Mouse (Mus musculus) hindbrain, postnatal 0 days (tissue): ENCODE data around the gene Clpb. TPM values are rescaled to one million over a fixed set of nuclear protein-coding genes. Genes with fewer than 3 reads are reported as not detected.
A peak's percentile ranks its signal among the peaks of the same experiment; 100 is the strongest.

ENCODE experiments used
- ATAC-seq: fragments of 200-750 bp; cut with Nextera tagmentation; 2 replicates; pipeline ENCODE4 v1.8.0; 2017; ENCODE audit warnings: mild to moderate bottlenecking, moderate TSS enrichment, moderate library complexity
- DNase-seq: peaks from one replicate; pipeline ENCODE4 v3.0.0-alpha.2; 2015; ENCODE audit warnings: low spot score
- H3K27ac ChIP-seq: fragments of 300-500 bp; sonication (generic); 2 replicates; pipeline ENCODE4 v1.5.1; 2014; ENCODE audit warnings: mild to moderate bottlenecking
- H3K27me3 ChIP-seq: fragments of 300-500 bp; sonication (generic); 2 replicates; pipeline ENCODE4 v1.6.1; 2014; ENCODE audit warnings: low read length, mixed read lengths; ENCODE audit not compliant: insufficient read depth
- H3K36me3 ChIP-seq: fragments of 300-500 bp; sonication (generic); 2 replicates; pipeline ENCODE4 v1.6.1; 2014; ENCODE audit warnings: low read length, mixed read lengths; ENCODE audit not compliant: insufficient read depth
- H3K4me1 ChIP-seq: fragments of 300-500 bp; sonication (generic); 2 replicates; pipeline ENCODE4 v1.6.1; 2014; ENCODE audit warnings: antibody characterized with exemption, low read length, mixed read lengths; ENCODE audit not compliant: insufficient read depth
- H3K4me2 ChIP-seq: fragments of 300-500 bp; sonication (generic); 2 replicates; pipeline ENCODE4 v1.6.1; 2014; ENCODE audit warnings: low read depth, mild to moderate bottlenecking, low read length, moderate library complexity, mixed read lengths
- H3K4me3 ChIP-seq: fragments of 300-500 bp; sonication (generic); 2 replicates; pipeline ENCODE4 v1.5.1; 2014; ENCODE audit warnings: low read length
- H3K9ac ChIP-seq: fragments of 300-500 bp; sonication (generic); replicated peaks from 2 replicates; pipeline ENCODE4 v1.6.1; 2014; ENCODE audit warnings: mild to moderate bottlenecking, low read length, moderate library complexity, mixed read lengths
- H3K9me3 ChIP-seq: fragments of 300-500 bp; sonication (generic); 2 replicates; pipeline ENCODE4 v1.6.1; 2016; ENCODE audit warnings: low read length, mixed read lengths
- CTCF ChIP-seq: IDR thresholded peaks from 2 replicates; pipeline ENCODE4 v1.5.1; 2016; ENCODE audit warnings: antibody characterized with exemption, control low read depth, low read depth
- whole genome bisulfite sequencing: fragments of 180-500 bp; shearing (Covaris S2); extraction: QIAGEN DNeasy Blood & Tissue Kit; methylation state at CpG from one replicate; pipeline ENCODE4 v1.1.7; 2014; 5-methylcytosine and 5-hydroxymethylcytosine counted together
- polyA plus RNA-seq: library from polyadenylated mRNA; unstranded; fragments of >200 nt; fragmentation: Nextera tagmentation; extraction: Ambion mirVana; gene quantifications from 2 replicates; pipeline ENCODE4 v1.2.1, GENCODE M21; 2015
- total RNA-seq: library from RNA; depleted of rRNA; stranded (reverse); fragments of >200 nt; gene quantifications from 2 replicates; pipeline ENCODE4 v1.2.3, GENCODE M21; 2014

Gene Clpb
- total and polyA plus RNA-seq, 2 experiments from 2014 or later: 36.6 to 67.4 TPM

- H3K9ac ChIP-seq: no peak overlapping the region
- no peak overlapping the region for H3K27ac ChIP-seq
- no peaks in the 10 kb centered on the region for H3K9me3 ChIP-seq
- TF ChIP-seq CTCF: no peak
- no peaks in the 10 kb centered on the region for H3K36me3 ChIP-seq
- no peak overlapping the region for H3K4me3 ChIP-seq
- no peak overlapping the region for H3K4me2 ChIP-seq
- DNase-seq (no peak), ATAC-seq (no peak)
- H3K27me3 ChIP-seq: no peaks in the 10 kb centered on the region
- WGBS: 86% methylated on average over 9 of the region's 9 CpGs
- no peaks in the 10 kb centered on the region for H3K4me1 ChIP-seq
These were observed 13.7 kb upstream of the Clpb start for GRCm38 (mm10) chr7:101649729-101650128.

- Histone ChIP-seq H3K4me2 (no peak overlapping the region), H3K4me1 (no peaks in the 10 kb centered on the region)
- ATAC-seq: no peak
These were observed 12.9 kb upstream of the Clpb start for GRCm38 (mm10) chr7:101650565-101650964.

DNA sequence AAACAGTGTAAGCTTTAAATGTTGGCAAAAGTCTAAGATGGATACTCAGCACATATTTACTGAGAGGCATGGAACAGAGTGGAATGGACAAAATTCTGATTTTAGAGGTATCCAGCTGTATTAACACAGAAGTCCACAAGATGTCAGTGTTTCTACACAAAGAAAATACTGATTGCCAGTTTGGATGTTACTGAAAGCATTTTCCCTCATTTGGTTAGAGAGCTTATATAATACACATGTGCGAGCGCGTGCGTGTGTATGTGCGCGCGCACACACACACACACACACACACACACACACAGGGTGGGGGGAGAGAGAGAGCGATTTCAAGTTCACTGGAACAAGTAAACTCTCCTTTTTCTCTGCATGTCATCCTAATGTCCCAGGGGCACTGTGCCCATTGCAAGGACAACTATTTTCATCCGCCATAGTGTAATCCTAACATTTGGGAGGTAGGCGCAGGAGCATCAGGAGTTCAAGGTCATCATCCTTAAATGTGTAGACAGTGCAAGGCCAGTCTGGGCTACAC, 9.7 kb upstream of the Clpb start:
- Histone ChIP-seq H3K4me3 (peak overlapping the region; percentile 13; the same call in 1 of the 2 replicates), H3K9ac (no peak overlapping the region)
- 41% methylated on average over 10 of the region's 10 CpGs for WGBS

More at GRCm38 (mm10) chr7:101650565-101650964, 12.9 kb upstream of the Clpb start:
- H3K9me3 ChIP-seq: no peaks in the 10 kb centered on the region
- H3K27ac ChIP-seq: no peak overlapping the region
- no peak overlapping the region for H3K4me3 ChIP-seq
- WGBS: 27% methylated on average over 3 of the region's 3 CpGs
- peak; percentile 81 for TF ChIP-seq CTCF
- H3K9ac ChIP-seq: no peak overlapping the region
- H3K27me3 ChIP-seq: no peaks in the 10 kb centered on the region
- H3K36me3 ChIP-seq: no peaks in the 10 kb centered on the region
- peak; percentile 57 for DNase-seq

DNA sequence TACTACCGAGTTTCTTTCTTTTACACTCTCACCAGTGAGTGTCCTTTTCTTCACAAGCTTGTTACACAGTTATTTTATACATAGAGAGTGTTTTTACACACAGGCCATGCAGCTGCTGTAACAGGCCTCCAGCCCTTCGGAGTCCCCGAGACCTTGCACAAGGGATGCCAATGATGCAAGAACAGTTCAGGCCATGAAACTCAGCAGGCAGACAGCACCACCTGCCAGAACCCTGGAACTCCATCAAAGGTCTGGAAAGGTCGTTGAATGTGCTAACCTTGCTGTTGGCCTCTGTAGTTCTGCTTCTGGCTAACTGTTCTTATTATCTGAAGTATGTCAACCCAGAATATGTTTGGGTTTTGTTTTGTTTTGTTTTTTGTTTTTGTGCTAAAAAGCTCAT, 8.5 kb upstream of the Clpb start:
- no peak for TF ChIP-seq CTCF
- DNase-seq: no peak
- H3K9me3 ChIP-seq: no peaks in the 10 kb centered on the region
- ATAC-seq: no peak
- WGBS: 65% methylated on average over 4 of the region's 4 CpGs
- H3K4me2 ChIP-seq: no peak overlapping the region
- H3K27me3 ChIP-seq: no peaks in the 10 kb centered on the region
- H3K4me1 ChIP-seq: no peaks in the 10 kb centered on the region
- no peak overlapping the region for H3K4me3 ChIP-seq
- H3K27ac ChIP-seq: no peak overlapping the region
- no peak overlapping the region for H3K9ac ChIP-seq
- no peaks in the 10 kb centered on the region for H3K36me3 ChIP-seq

More for the DNA sequence above, 9.7 kb upstream of the Clpb start:
- TF ChIP-seq CTCF: peak; percentile 74
- peak; percentile 77 for ATAC-seq
- Histone ChIP-seq H3K4me1 (no peaks in the 10 kb centered on the region), H3K36me3 (no peaks in the 10 kb centered on the region), H3K27ac (no peak overlapping the region), H3K27me3 (no peaks in the 10 kb centered on the region), H3K9me3 (no peaks in the 10 kb centered on the region), H3K4me2 (peak overlapping the region; percentile 42)
- DNase-seq: peak; percentile 78

GRCm38 (mm10) chr7:101662006-101662405, 1.4 kb upstream of the Clpb start:
- H3K9ac ChIP-seq: no peak overlapping the region
- H3K9me3 ChIP-seq: no peaks in the 10 kb centered on the region
- H3K27ac ChIP-seq: no peak overlapping the region
- no peak overlapping the region for H3K4me3 ChIP-seq
- DNase-seq (no peak), ATAC-seq (no peak)
- H3K36me3 ChIP-seq: no peaks in the 10 kb centered on the region
- peak; percentile 33; the same call in 1 of the 2 replicates for TF ChIP-seq CTCF
- no peaks in the 10 kb centered on the region for H3K27me3 ChIP-seq
- peaks cover 18% of the 10 kb centered on the region for H3K4me1 ChIP-seq
- no peak overlapping the region for H3K4me2 ChIP-seq
- 85% methylated on average over 1 of the region's 1 CpGs for WGBS

DNA sequence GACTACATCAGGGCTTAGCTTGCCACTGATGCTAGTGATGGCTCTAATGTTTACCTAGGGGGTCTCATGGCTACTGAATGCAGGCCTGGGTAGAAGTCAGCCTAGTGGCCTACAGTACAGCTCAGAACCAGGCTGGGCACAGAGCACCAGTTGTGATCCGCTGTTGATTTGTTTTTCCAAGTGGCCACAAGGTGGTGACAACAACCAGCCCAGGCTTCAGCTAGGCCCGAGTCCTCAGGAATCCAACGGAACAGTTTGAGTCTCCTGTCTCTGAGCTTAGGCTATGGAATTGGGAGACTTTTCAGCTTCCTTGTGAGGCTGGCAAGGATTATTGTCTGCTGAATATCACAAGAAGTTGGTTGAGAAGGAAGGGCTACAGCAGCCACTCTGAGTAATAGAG, 3.1 kb downstream of the Clpb start:
- H3K9me3 ChIP-seq: no peaks in the 10 kb centered on the region
- H3K9ac ChIP-seq: peak overlapping the region; percentile 30; the same call in 1 of the 2 replicates
- DNase-seq (peak; percentile 85), ATAC-seq (peak; percentile 61)
- H3K27ac ChIP-seq: no peak overlapping the region
- no peaks in the 10 kb centered on the region; the same call in 1 of the 2 replicates for H3K36me3 ChIP-seq
- H3K4me3 ChIP-seq: no peak overlapping the region
- H3K4me1 ChIP-seq: peaks cover 21% of the 10 kb centered on the region
- no peaks in the 10 kb centered on the region for H3K27me3 ChIP-seq
- 2% methylated on average over 3 of the region's 3 CpGs for WGBS
- H3K4me2 ChIP-seq: 0 out of 2 replicates have a peak overlapping the region, but pooled peaks have one; percentile 18
- TF ChIP-seq CTCF: peak; percentile 92

DNA sequence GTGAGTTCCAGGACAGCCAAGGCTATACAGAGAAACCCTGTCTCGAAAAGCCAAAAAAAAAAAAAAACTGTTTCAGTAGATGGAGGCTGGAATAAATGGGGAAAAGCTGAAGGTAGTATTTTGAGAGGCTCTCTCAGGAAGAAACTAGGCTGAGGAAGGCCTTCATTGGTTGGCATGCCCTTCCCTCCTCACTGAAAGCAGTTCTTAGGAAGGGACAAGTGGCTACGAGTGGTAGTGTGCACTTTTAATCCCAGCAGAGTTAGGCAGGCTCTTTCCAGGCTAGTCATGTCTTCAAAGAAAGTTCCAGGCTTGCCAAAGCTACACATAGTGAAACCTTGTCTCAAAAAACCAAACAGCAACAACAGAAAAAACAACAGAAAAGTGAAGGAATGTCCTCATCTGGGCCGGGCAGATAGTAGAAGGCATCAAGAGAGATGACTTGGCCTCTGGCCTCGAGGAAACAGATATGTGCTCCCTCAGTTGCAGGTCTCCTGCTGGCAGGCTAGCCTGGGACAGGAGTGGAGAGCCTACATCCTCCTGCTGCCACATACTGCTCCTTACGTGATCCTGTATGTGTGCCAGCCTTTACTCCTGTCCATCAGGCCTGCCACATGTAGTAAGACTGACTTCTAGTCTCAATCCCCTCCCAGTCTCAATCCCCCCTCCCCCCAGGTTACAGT, 8.3 kb downstream of the Clpb start:
- Histone ChIP-seq H3K9ac (no peak overlapping the region), H3K9me3 (no peaks in the 10 kb centered on the region), H3K36me3 (no peaks in the 10 kb centered on the region; the same call in 1 of the 2 replicates), H3K27ac (no peak overlapping the region), H3K4me3 (no peak overlapping the region), H3K27me3 (no peaks in the 10 kb centered on the region), H3K4me1 (peaks cover 10% of the 10 kb centered on the region; the same call in 1 of the 2 replicates), H3K4me2 (no peak overlapping the region)
- 77% methylated on average over 5 of the region's 5 CpGs for WGBS
- ATAC-seq (no peak), DNase-seq (no peak)
- no peak for TF ChIP-seq CTCF
